7 mouse cellular contexts compared by ENCODE assay signal in genomic region chr8:91801839-91802238, GRCm38 (mm10). TPM values are rescaled to one million over a fixed set of nuclear protein-coding genes. Genes with fewer than 3 reads are reported as not detected.
DNase-seq lines count a peak whose midpoint lies in the region; ATAC-seq and TF ChIP-seq lines count a peak whose summit lies in the region.

Gene Irx3, minus strand, starts transcription at chr8:91802067.

- H3K9me3 ChIP-seq in intestine, postnatal 0 days (ENCODE audit: control insufficient read depth) = no peaks in the 10 kb centered on the region

- ATAC-seq in intestine, postnatal 0 days = peak; percentile 57
- no peak for ATAC-seq in CD4-positive, CD25-positive, alpha-beta regulatory T cell, adult 4 months

- peak within 1 kb of the TSS; percentile 94 for H3K4me2 ChIP-seq in intestine, postnatal 0 days (replicated peaks; ENCODE audit: low read depth)

- H3K4me1 ChIP-seq in intestine, postnatal 0 days (replicated peaks; ENCODE audit: control insufficient read depth, insufficient read depth, low read length) = 0 out of 2 replicates have a peak, but pooled peaks cover 4% of the 10 kb centered on the region

- peaks cover 98% of the 10 kb centered on the region for H3K27me3 ChIP-seq in intestine, postnatal 0 days (replicated peaks; ENCODE audit: control insufficient read depth, insufficient read depth, low read length)

- peak within 1 kb of the TSS; percentile 62 for H3K4me3 ChIP-seq in intestine, postnatal 0 days (ENCODE audit: low read depth, low read length)

- 0 out of 2 replicates have a peak within 1 kb of the TSS, but pooled peaks have one; percentile 17 for H3K9ac ChIP-seq in intestine, postnatal 0 days (ENCODE audit: low read depth, low read length)

- DNase-seq in adrenal gland, postnatal 36 days = peak; percentile 91 to 92
- peak; percentile 92 for DNase-seq in embryo, embryonic 10 days (ENCODE audit: low spot score)
- DNase-seq in gonadal fat pad, adult 2 months (ENCODE audit: low read depth) = peak; percentile 65
- DNase-seq in lung, adult 18-20 months = peak; percentile 90 to 94
- peak; percentile 64 for DNase-seq in retina, embryonic 14.5 days (ENCODE audit: low spot score)

- TF ChIP-seq CTCF in intestine, postnatal 0 days (IDR thresholded peaks at IDR 0.05; ENCODE audit: low read depth) = peak; percentile 26

- H3K36me3 ChIP-seq in intestine, postnatal 0 days (ENCODE audit: control insufficient read depth, insufficient read depth) = no peaks in the 10 kb centered on the region

- no peak within 1 kb of the TSS for H3K27ac ChIP-seq in intestine, postnatal 0 days (ENCODE audit: low read depth, low read length)

- under 1% methylated on average over 33 of the region's 33 CpGs for WGBS in intestine, postnatal 0 days

RNA-seq across cellular contexts. Expression of gene Irx3, which starts in this region (rescaled TPM):
- total RNA-seq in adrenal gland, postnatal 36 days (2021) = 1 to 10 TPM; 9.0 to 9.5 TPM
- 1.3 and 1.9 TPM in 2 replicates for polyA plus RNA-seq in gonadal fat pad, adult 2 months (2012; rRNA removed)
- 0.29 and 0.60 TPM in 2 replicates for polyA plus RNA-seq in intestine, postnatal 0 days (2015; fragmentation: Nextera tagmentation; extraction: Ambion mirVana)
- polyA plus RNA-seq in CD4-positive, CD25-positive, alpha-beta regulatory T cell, adult 4 months (2017; shearing (Covaris generic)) = not detected

Comparison
In these comparisons a context has a peak if more than half of its experiments do, and no peak if none do; other contexts are left out.
1. Peak in ATAC-seq, H3K4me3 ChIP-seq, H3K9ac ChIP-seq and H3K4me2 ChIP-seq in intestine, postnatal 0 days; RNA of the gene not detected or under 1 TPM.